Mouse (Mus musculus) urinary bladder, postnatal 10 days (tissue): ENCODE results near the gene Cd5.

Experiments used
- DNase-seq: peaks from one replicate; pipeline ENCODE4 v3.0.0; 2022; ENCODE audit warnings: low spot score

Cd5 gene

GRCm38 (mm10) chr19:10758708-10759107 lies 19.9 kb upstream of the Cd5 start:
- no peak for DNase-seq

GRCm38 (mm10) chr19:10757526-10757925 lies 18.7 kb upstream of the Cd5 start:
- no peak for DNase-seq

- no peak for DNase-seq
Observed at GRCm38 (mm10) chr19:10757125-10757524, 18.3 kb upstream of the Cd5 start.

- DNase-seq, result no peak
Observed at GRCm38 (mm10) chr19:10752646-10753045, 13.8 kb upstream of the Cd5 start.

- no peak for DNase-seq
Observed at GRCm38 (mm10) chr19:10752106-10752505, 13.3 kb upstream of the Cd5 start.

GRCm38 (mm10) chr19:10751607-10752006 lies 12.8 kb upstream of the Cd5 start:
- DNase-seq, result no peak

- no peak for DNase-seq
Observed at GRCm38 (mm10) chr19:10750161-10750560, 11.4 kb upstream of the Cd5 start.

- DNase-seq, result no peak
Observed at GRCm38 (mm10) chr19:10749295-10749694, 10.5 kb upstream of the Cd5 start.

- DNase-seq, result no peak
Observed at GRCm38 (mm10) chr19:10748401-10749102, 9.8 kb upstream of the Cd5 start.

- no peak for DNase-seq
Observed at GRCm38 (mm10) chr19:10747718-10748117, 8.9 kb upstream of the Cd5 start.

GRCm38 (mm10) chr19:10747182-10747581 lies 8.4 kb upstream of the Cd5 start:
- DNase-seq, result no peak

GRCm38 (mm10) chr19:10742565-10742964 lies 3.8 kb upstream of the Cd5 start:
- no peak for DNase-seq

GRCm38 (mm10) chr19:10742145-10742544 lies 3.3 kb upstream of the Cd5 start:
- no peak for DNase-seq

- no peak for DNase-seq
Observed at GRCm38 (mm10) chr19:10740641-10741440, 2.0 kb upstream of the Cd5 start.

GRCm38 (mm10) chr19:10739916-10740315 lies 1.1 kb upstream of the Cd5 start:
- DNase-seq, result no peak

- no peak for DNase-seq
Observed at GRCm38 (mm10) chr19:10738038-10738437, 764 bp downstream of the Cd5 start.

GRCm38 (mm10) chr19:10735861-10736260 lies 2.9 kb downstream of the Cd5 start:
- no peak for DNase-seq

GRCm38 (mm10) chr19:10735061-10735460 lies 3.7 kb downstream of the Cd5 start:
- DNase-seq, result no peak

GRCm38 (mm10) chr19:10734554-10734953 lies 4.2 kb downstream of the Cd5 start:
- DNase-seq, result no peak

GRCm38 (mm10) chr19:10733501-10734127 lies 5.2 kb downstream of the Cd5 start:
- no peak for DNase-seq

GRCm38 (mm10) chr19:10732741-10733140 lies 6.1 kb downstream of the Cd5 start:
- DNase-seq, result no peak

GRCm38 (mm10) chr19:10731975-10732374 lies 6.8 kb downstream of the Cd5 start:
- DNase-seq, result no peak

- no peak for DNase-seq
Observed at GRCm38 (mm10) chr19:10730469-10730868, 8.3 kb downstream of the Cd5 start.
